Comparison of ENCODE assay signal across 7 mouse cellular contexts in the genomic region with DNA sequence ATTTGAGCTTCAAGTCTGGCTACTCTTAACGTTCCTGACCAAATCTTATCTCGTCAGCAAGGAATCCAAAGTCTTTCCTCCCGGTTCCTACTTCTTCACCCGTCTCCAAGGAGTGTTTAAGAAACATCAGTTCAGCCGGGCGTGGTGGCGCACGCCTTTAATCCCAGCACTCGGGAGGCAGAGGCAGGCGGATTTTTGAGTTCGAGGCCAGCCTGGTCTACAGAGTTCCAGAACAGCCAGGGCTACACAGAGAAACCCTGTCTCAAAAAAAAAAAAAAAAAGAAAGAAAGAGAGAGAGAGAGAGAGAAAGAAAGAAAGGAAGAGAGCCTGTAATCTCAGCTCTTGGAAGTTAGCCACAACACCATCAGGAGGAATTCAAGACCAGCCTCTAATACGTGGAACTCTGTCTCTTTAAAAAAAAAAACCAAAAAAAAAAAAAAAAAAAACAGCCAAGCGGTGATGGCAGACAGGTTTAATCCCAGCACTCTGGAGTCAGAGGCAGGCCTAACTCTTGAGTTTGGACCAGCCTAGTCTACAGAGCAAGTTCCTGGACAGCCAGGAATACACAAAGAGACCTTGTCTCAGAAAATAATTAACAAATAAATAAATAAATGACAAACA. TPM values are rescaled to one million over a fixed set of nuclear protein-coding genes. Genes with fewer than 3 reads are reported as not detected.
A peak's percentile ranks its signal among the peaks of the same experiment; 100 is the strongest.
DNase-seq lines count a peak whose midpoint lies in the region; ATAC-seq and TF ChIP-seq lines count a peak whose summit lies in the region.
"Not testable (repeated sequence)": the region's sequence is repeated elsewhere in the genome, so short reads cannot be mapped to it uniquely, and the experiment has no call there.

No protein-coding gene starts in this region.

- H3K27ac ChIP-seq in embryonic fibroblast, embryonic 13.5 days (ENCODE audit: insufficient read depth, low read length), result not testable (repeated sequence)
- H3K27ac ChIP-seq in heart, embryonic 13.5 days (replicated peaks), result peak overlapping the region; percentile 82
- H3K27ac ChIP-seq in intestine, embryonic 15.5 days, result peak overlapping the region; percentile 91
- H3K27ac ChIP-seq in limb, embryonic 15.5 days, result peak overlapping the region; percentile 93
- H3K27ac ChIP-seq in neural tube, embryonic 15.5 days (replicated peaks), result peak overlapping the region; percentile 96

- not testable (repeated sequence) for H3K4me1 ChIP-seq in embryonic fibroblast, embryonic 13.5 days (ENCODE audit: control insufficient read depth, insufficient read depth, low read length); intestine, embryonic 15.5 days (replicated peaks); limb, embryonic 15.5 days
- H3K4me1 ChIP-seq in heart, embryonic 13.5 days, result peaks cover 30% of the 10 kb centered on the region
- H3K4me1 ChIP-seq in megakaryocyte, embryonic 14.5 days, result peaks cover 31% of the 10 kb centered on the region
- H3K4me1 ChIP-seq in neural tube, embryonic 15.5 days, result peaks cover 22% of the 10 kb centered on the region

- not testable (repeated sequence) for ATAC-seq in heart, embryonic 13.5 days (ENCODE audit: extremely low read depth, insufficient number of reproducible peaks, low FRiP score, low TSS enrichment); limb, embryonic 15.5 days (ENCODE audit: insufficient number of reproducible peaks, low FRiP score, low TSS enrichment, low read depth); neural tube, embryonic 15.5 days (ENCODE audit: low FRiP score)
- ATAC-seq in intestine, embryonic 15.5 days, result peak; percentile 60

- DNase-seq in MN1 (ENCODE audit: low spot score), result peak; percentile 56

- H3K4me2 ChIP-seq in heart, embryonic 13.5 days, result peak overlapping the region; percentile 94
- peak overlapping the region; percentile 60 for H3K4me2 ChIP-seq in intestine, embryonic 15.5 days (replicated peaks)
- H3K4me2 ChIP-seq in limb, embryonic 15.5 days, result peak overlapping the region; percentile 63
- peak overlapping the region; percentile 78 for H3K4me2 ChIP-seq in neural tube, embryonic 15.5 days

- not testable (repeated sequence) for H3K27me3 ChIP-seq in heart, embryonic 13.5 days (replicated peaks); intestine, embryonic 15.5 days (replicated peaks); limb, embryonic 15.5 days; megakaryocyte, embryonic 14.5 days (replicated peaks); neural tube, embryonic 15.5 days (replicated peaks)

- TF ChIP-seq POLR2A in embryonic fibroblast, embryonic 13.5 days (IDR thresholded peaks at IDR 0.05; ENCODE audit: low read depth, low read length), result not testable (repeated sequence)

- 19% methylated on average over 13 of the region's 13 CpGs for WGBS in heart, embryonic 13.5 days
- 24% methylated on average over 13 of the region's 13 CpGs for WGBS in intestine, embryonic 15.5 days
- WGBS in limb, embryonic 15.5 days, result 25% methylated on average over 13 of the region's 13 CpGs
- 26% methylated on average over 13 of the region's 13 CpGs for WGBS in neural tube, embryonic 15.5 days

- peak overlapping the region; percentile 92 for H3K9ac ChIP-seq in heart, embryonic 13.5 days
- peak overlapping the region; percentile 40; the same call in 1 of the 2 replicates for H3K9ac ChIP-seq in intestine, embryonic 15.5 days
- peak overlapping the region; percentile 92; the same call in 1 of the 2 replicates for H3K9ac ChIP-seq in limb, embryonic 15.5 days
- peak overlapping the region; percentile 94 for H3K9ac ChIP-seq in neural tube, embryonic 15.5 days (replicated peaks)

- not testable (repeated sequence) for H3K36me3 ChIP-seq in heart, embryonic 13.5 days; intestine, embryonic 15.5 days; limb, embryonic 15.5 days; megakaryocyte, embryonic 14.5 days (replicated peaks; ENCODE audit: low read length); neural tube, embryonic 15.5 days

- not testable (repeated sequence) for TF ChIP-seq CTCF in embryonic fibroblast, embryonic 13.5 days (IDR thresholded peaks at IDR 0.05; ENCODE audit: borderline replicate concordance, insufficient read depth, low read length)

- H3K4me3 ChIP-seq in embryonic fibroblast, embryonic 13.5 days (ENCODE audit: insufficient read depth, low read length), result peak overlapping the region; percentile 80
- H3K4me3 ChIP-seq in heart, embryonic 13.5 days, result peak overlapping the region; percentile 85
- H3K4me3 ChIP-seq in intestine, embryonic 15.5 days (replicated peaks), result peak overlapping the region; percentile 88
- H3K4me3 ChIP-seq in limb, embryonic 15.5 days, result peak overlapping the region; percentile 86
- peak overlapping the region; percentile 98 for H3K4me3 ChIP-seq in megakaryocyte, embryonic 14.5 days (replicated peaks)
- H3K4me3 ChIP-seq in neural tube, embryonic 15.5 days (replicated peaks), result peak overlapping the region; percentile 100

- H3K9me3 ChIP-seq in heart, embryonic 13.5 days; intestine, embryonic 15.5 days; limb, embryonic 15.5 days; neural tube, embryonic 15.5 days (replicated peaks): not testable (repeated sequence)
- peaks cover 20% of the 10 kb centered on the region; the same call in 1 of the 2 replicates for H3K9me3 ChIP-seq in megakaryocyte, embryonic 14.5 days

RNA-seq across cellular contexts. Expression of gene Tnpo3, which starts 0.4 kb away (rescaled TPM):
- 68.8 and 76.1 TPM in 2 replicates for polyA plus RNA-seq in embryonic fibroblast, embryonic 13.5 days (2011; ENCODE audit: insufficient read length, low read depth, missing spikeins)
- 57.6 and 58.3 TPM in 2 replicates for polyA plus RNA-seq in heart, embryonic 13.5 days (2015; fragmentation: Nextera tagmentation; extraction: Ambion mirVana)
- 72.6 and 78.8 TPM in 2 replicates for polyA plus RNA-seq in intestine, embryonic 15.5 days (2015; fragmentation: Nextera tagmentation; extraction: Ambion mirVana)
- polyA plus RNA-seq in limb, embryonic 15.5 days (2015; fragmentation: Nextera tagmentation; extraction: Ambion mirVana), result 80.0 and 82.2 TPM in 2 replicates
- 9.7 TPM in 1 of 2 replicates, not detected in the other for polyA plus RNA-seq in megakaryocyte, embryonic 14.5 days (2012; ENCODE audit: insufficient read depth, low replicate concordance)
- polyA plus RNA-seq in neural tube, embryonic 15.5 days (2015; fragmentation: Nextera tagmentation; extraction: Ambion mirVana), result 74.9 and 84.0 TPM in 2 replicates

Comparison
In these comparisons a context has a peak if more than half of its experiments do, and no peak if none do; other contexts are left out.
1. H3K9ac ChIP-seq: peak in every context shown above with its lines; median percentile 94 in neural tube, embryonic 15.5 days; 92 in heart, embryonic 13.5 days; 92 in limb, embryonic 15.5 days; 40 in intestine, embryonic 15.5 days.